Mouse (Mus musculus) lung, postnatal 0 days (tissue): ENCODE measurements at regions not wholly inside any gene's neighbourhood (a gene's known extent, or its start where the extent isn't known, plus 50 kb on each side); places are given as distances from the start of the nearest gene placed in this dataset.

Experiments used
- ATAC-seq: fragments of 200-750 bp; cut with Nextera tagmentation; 2 replicates; pipeline ENCODE4 v1.8.0; 2017; ENCODE audit warnings: moderate library complexity
- DNase-seq: peaks from one replicate; pipeline ENCODE4 v3.0.0-alpha.2; 2016; ENCODE audit warnings: low spot score
- H3K27ac ChIP-seq: fragments of 300-500 bp; sonication (generic); 2 replicates; pipeline ENCODE4 v1.5.1; 2014; ENCODE audit warnings: antibody characterized with exemption, mild to moderate bottlenecking, low read length, mixed read lengths
- H3K27me3 ChIP-seq: fragments of 300-500 bp; sonication (generic); replicated peaks from 2 replicates; pipeline ENCODE4 v1.6.1; 2014; ENCODE audit warnings: low read length, mixed read lengths; ENCODE audit not compliant: insufficient read depth
- H3K36me3 ChIP-seq: fragments of 300-500 bp; sonication (generic); 2 replicates; pipeline ENCODE4 v1.6.1; 2014; ENCODE audit warnings: low read length, mixed read lengths; ENCODE audit not compliant: insufficient read depth
- H3K4me1 ChIP-seq: fragments of 300-500 bp; sonication (generic); 2 replicates; pipeline ENCODE4 v1.6.1; 2014; ENCODE audit warnings: antibody characterized with exemption, low read depth, low read length, mixed read lengths; ENCODE audit not compliant: insufficient read depth
- H3K4me2 ChIP-seq: fragments of 300-500 bp; sonication (generic); replicated peaks from 2 replicates; pipeline ENCODE4 v1.6.1; 2014; ENCODE audit warnings: low read depth, mild to moderate bottlenecking, low read length, moderate library complexity, mixed read lengths
- H3K4me3 ChIP-seq: fragments of 300-500 bp; sonication (generic); 2 replicates; pipeline ENCODE4 v1.5.1; 2014; ENCODE audit warnings: low read depth, low read length
- H3K9ac ChIP-seq: fragments of 300-500 bp; sonication (generic); replicated peaks from 2 replicates; pipeline ENCODE4 v1.6.1; 2014; ENCODE audit warnings: low read depth, mild to moderate bottlenecking
- H3K9me3 ChIP-seq: fragments of 300-500 bp; sonication (generic); 2 replicates; pipeline ENCODE4 v1.6.1; 2016; ENCODE audit warnings: low read length, mixed read lengths
- CTCF ChIP-seq: IDR thresholded peaks from 2 replicates; pipeline ENCODE4 v1.5.1; 2016; ENCODE audit warnings: antibody characterized with exemption, mild to moderate bottlenecking
- EP300 ChIP-seq: IDR thresholded peaks from 2 replicates; pipeline ENCODE4 v1.6.1; 2016; ENCODE audit warnings: antibody characterized with exemption, mild to moderate bottlenecking, control low read depth
- WGBS: fragments of 180-500 bp; shearing (Covaris S2); extraction: QIAGEN DNeasy Blood & Tissue Kit; methylation state at CpG from one replicate; pipeline ENCODE4 v1.1.7; 2014; 5-methylcytosine and 5-hydroxymethylcytosine counted together

DNA sequence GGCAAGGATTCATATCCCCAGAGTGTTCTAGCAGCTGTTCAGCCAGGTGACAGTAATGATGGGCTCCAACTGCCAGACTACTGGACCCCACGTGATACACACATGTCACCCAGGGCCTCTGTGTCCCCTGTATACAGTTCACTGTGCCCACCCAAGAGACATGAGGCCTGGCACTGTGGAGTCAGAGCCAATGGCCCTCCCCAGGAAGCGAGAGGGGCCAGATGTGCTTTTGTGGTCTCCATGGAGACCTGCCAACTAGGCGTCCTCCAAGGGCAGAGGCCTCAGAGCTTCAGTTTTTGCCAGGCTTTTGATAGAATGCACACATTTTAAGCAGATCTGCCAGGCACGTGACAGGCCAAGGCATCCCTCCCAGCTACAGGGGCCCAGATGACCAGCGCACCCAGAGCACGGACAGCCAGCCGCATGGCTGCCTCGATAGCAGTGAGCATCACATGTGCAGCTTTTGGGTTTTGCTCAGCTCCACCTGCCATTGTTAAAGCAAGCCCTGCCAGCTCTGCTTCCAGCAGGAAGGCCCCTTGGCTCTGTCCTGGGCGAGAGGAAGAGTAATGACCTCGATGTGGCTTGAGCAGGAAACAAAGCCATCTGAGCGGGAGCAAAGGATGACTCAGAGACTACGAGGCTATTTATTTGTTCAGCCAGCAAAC is 198.1 kb upstream of the Sulf2 start:
- no peak overlapping the region for H3K9ac ChIP-seq
- H3K4me3 ChIP-seq: no peak overlapping the region
- no peak overlapping the region for H3K27ac ChIP-seq
- H3K36me3 ChIP-seq: no peaks in the 10 kb centered on the region
- no peaks in the 10 kb centered on the region for H3K27me3 ChIP-seq
- WGBS: 25% methylated on average over 12 of the region's 12 CpGs
- ATAC-seq: peak; percentile 72
- no peaks in the 10 kb centered on the region for H3K9me3 ChIP-seq
- peak; percentile 61 for DNase-seq
- TF ChIP-seq EP300: no peak
- TF ChIP-seq CTCF: no peak
- peaks cover 4% of the 10 kb centered on the region; the same call in 1 of the 2 replicates for H3K4me1 ChIP-seq
- no peak overlapping the region for H3K4me2 ChIP-seq

DNA sequence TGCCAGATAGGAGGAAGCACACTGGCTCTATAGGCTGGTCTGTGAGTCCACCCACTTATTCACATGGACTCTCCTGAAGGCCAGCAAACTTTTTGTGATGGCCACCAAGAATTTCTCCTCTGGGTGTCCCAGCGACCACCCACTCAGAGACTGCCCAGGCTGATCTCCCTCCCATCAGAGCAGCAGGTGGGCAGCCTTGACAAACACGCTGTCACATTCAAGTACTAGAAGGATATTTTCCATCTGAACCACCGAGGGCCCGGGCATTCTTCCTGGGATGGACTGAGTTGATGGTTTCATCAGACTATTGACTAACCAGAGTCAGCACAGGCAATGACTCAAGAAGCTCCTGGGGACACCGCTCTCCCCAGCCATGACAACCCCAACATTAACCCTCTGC is 196.5 kb upstream of the Sulf2 start:
- Histone ChIP-seq H3K4me3 (no peak overlapping the region), H3K27me3 (0 out of 2 replicates have a peak, but pooled peaks cover 8% of the 10 kb centered on the region), H3K4me2 (no peak overlapping the region), H3K27ac (no peak overlapping the region), H3K36me3 (no peaks in the 10 kb centered on the region), H3K9me3 (no peaks in the 10 kb centered on the region), H3K4me1 (peaks cover 4% of the 10 kb centered on the region; the same call in 1 of the 2 replicates), H3K9ac (no peak overlapping the region)
- DNase-seq (peak; percentile 62), ATAC-seq (peak; percentile 43)
- TF ChIP-seq EP300: no peak
- TF ChIP-seq CTCF: no peak
- WGBS: 66% methylated on average over 5 of the region's 5 CpGs

- 79% methylated on average over 9 of the region's 9 CpGs for WGBS
- Histone ChIP-seq H3K4me2 (no peak overlapping the region), H3K4me3 (no peak overlapping the region), H3K36me3 (no peaks in the 10 kb centered on the region), H3K9ac (no peak overlapping the region), H3K9me3 (no peaks in the 10 kb centered on the region), H3K27ac (no peak overlapping the region), H3K4me1 (peaks cover 4% of the 10 kb centered on the region; the same call in 1 of the 2 replicates), H3K27me3 (0 out of 2 replicates have a peak, but pooled peaks cover 8% of the 10 kb centered on the region)
- ATAC-seq (peak; percentile 60), DNase-seq (peak; percentile 57)
- TF ChIP-seq CTCF: no peak
- no peak for TF ChIP-seq EP300
Measured at GRCm38 (mm10) chr2:166351581-166351980, 196.1 kb upstream of the Sulf2 start.

DNA sequence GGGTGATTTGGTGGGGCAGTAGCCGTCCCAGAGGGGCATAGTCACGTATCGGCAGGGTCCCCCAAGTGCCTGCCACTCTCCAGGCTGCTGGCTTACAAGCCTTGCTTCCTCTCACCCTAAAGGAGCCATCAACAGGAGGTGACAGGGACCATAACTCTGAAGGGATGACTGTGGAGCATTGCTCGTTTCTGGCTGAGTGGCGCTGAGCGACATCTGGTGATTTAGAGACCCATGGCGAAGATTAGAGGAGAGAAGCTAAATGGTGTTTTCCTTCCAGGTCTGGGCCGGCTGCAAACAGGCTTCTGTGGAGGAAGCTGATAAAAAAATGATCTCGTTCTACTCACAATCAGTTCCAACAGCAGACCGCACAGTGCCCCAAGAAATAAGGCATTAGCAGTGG is 193.2 kb upstream of the Sulf2 start:
- no peak overlapping the region for H3K4me2 ChIP-seq
- peaks cover 4% of the 10 kb centered on the region; the same call in 1 of the 2 replicates for H3K4me1 ChIP-seq
- TF ChIP-seq EP300 (no peak), CTCF (no peak)
- H3K9ac ChIP-seq: no peak overlapping the region
- H3K27me3 ChIP-seq: 0 out of 2 replicates have a peak, but pooled peaks cover 8% of the 10 kb centered on the region
- no peaks in the 10 kb centered on the region for H3K36me3 ChIP-seq
- no peaks in the 10 kb centered on the region for H3K9me3 ChIP-seq
- no peak overlapping the region for H3K4me3 ChIP-seq
- 55% methylated on average over 10 of the region's 10 CpGs for WGBS
- DNase-seq: no peak
- no peak for ATAC-seq
- H3K27ac ChIP-seq: no peak overlapping the region

DNA sequence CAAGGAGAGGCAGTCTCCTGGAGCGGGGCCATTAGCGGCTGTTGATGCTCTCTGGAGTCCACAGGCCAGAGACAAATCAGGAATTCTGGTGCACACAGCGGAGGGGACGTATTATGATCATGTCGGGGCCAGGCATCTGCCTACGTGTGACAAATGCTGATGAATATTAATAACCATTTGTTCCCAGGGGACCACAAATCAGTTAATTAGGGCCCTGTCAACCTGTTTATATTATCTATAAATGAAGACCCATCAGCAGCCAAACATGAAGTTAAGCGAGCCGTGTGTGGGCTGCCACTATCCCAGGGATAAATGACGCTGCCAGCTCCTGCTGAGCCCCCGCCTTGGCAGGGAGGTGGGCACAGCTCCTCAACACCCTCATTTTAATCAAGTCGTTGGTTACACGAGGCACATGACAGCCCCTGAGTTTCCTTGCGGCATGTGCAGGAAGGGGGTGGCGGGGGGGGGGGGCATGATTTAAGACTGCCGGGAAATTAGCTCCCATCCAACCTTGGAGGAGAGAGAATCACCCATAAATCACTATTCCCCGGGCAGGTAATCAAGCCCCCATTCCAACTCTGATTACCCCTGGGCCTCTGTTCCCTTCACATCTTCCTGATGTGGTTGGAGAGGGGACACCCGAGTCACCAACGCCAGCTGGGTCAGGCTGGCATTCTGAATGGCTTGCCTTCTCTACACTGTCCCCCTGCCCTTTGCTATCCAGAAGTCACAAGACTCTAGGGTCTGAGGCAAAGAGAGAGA is 191.1 kb upstream of the Sulf2 start:
- no peak for DNase-seq

DNA sequence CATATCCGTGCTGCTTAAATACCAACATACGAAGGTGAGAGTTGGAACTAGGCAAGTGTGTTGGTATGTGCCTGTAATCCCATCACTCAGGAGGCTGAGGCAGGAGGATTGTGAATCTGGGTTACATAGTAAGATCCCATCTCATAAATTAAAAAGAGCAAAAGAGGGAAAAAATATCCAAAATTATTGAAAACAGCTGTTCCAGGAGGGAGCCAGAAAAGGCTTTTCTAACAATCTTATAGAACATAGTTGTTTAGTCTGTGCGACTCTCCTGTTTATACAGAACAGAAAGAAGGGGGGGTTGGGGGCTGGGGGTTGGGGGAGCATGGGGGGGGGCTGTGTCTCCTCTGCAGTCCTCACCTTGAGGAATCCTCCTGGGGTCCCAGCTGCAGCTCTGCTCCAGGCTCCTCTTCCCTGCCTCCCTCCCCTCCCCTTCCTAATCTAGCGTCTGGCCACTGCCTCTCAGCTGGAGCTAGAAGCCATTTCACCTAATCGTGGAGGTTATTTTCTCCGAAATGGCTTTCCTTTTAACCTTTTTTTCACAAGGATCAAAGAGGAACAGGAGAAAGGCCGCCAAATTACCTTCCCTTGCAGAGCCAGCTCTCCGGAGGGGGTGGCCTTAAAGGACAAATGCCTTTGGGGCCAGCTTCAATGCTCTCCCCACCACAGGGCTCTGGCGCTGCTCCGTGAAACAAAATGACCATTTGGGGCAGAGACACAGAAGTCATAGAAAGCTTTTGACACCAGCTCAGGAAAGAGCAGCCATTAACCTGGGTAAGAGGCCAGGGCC is 188.3 kb upstream of the Sulf2 start:
- Histone ChIP-seq H3K4me2 (no peak overlapping the region), H3K27me3 (0 out of 2 replicates have a peak, but pooled peaks cover 10% of the 10 kb centered on the region), H3K9ac (no peak overlapping the region), H3K27ac (no peak overlapping the region), H3K4me3 (no peak overlapping the region), H3K36me3 (no peaks in the 10 kb centered on the region), H3K4me1 (no peaks in the 10 kb centered on the region), H3K9me3 (no peaks in the 10 kb centered on the region)
- TF ChIP-seq EP300 (no peak), CTCF (no peak)
- DNase-seq (no peak), ATAC-seq (no peak)
- 45% methylated on average over 10 of the region's 10 CpGs for WGBS

More for the DNA sequence above, 191.1 kb upstream of the Sulf2 start:
- H3K9me3 ChIP-seq: no peaks in the 10 kb centered on the region
- ATAC-seq: no peak
- WGBS: 47% methylated on average over 18 of the region's 18 CpGs
- no peak for TF ChIP-seq CTCF
- no peak for TF ChIP-seq EP300
- H3K4me3 ChIP-seq: no peak overlapping the region
- no peaks in the 10 kb centered on the region for H3K36me3 ChIP-seq
- H3K27me3 ChIP-seq: 0 out of 2 replicates have a peak, but pooled peaks cover 8% of the 10 kb centered on the region
- H3K9ac ChIP-seq: no peak overlapping the region
- H3K4me1 ChIP-seq: no peaks in the 10 kb centered on the region
- no peak overlapping the region for H3K27ac ChIP-seq
- H3K4me2 ChIP-seq: no peak overlapping the region
